Mouse (Mus musculus) liver, embryonic 14.5 days (tissue): ENCODE measurements around the gene Gm7030.

Experiments
- CTCF ChIP-seq: IDR thresholded peaks from 2 replicates; pipeline ENCODE4 v1.5.1; 2016; ENCODE audit warnings: antibody characterized with exemption, low read depth, control low read depth
- EP300 ChIP-seq: IDR thresholded peaks from 2 replicates; pipeline ENCODE4 v1.6.1; 2016; ENCODE audit warnings: antibody characterized with exemption, low read depth

DNA sequence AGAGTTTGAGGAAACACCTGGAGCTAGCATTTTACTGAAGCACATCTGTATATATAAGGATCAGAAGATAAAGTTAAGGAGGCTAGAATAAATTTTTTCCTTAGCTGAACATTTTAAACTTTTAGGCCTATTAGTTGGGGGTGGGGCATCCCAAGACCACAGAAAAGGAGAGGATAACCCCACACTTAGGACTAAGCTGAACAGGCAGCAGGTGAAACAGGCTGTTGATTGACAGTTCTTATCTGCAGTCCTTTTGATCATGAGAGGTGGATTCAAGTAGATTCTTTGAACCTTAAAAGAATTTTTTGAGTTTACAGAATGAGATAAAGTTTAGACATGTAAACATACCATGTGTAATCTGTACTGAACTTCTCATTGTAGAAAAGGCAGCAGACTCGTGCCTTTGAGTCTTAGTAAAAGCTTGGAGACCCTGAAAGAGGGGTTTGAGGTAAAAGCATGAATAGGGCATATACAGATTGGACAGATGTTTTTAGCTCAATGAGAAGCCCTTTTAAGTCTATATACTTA is 41.1 kb upstream of the Gm7030 start:
- no peak for TF ChIP-seq CTCF
- TF ChIP-seq EP300: no peak
